Mouse (Mus musculus): ENCODE results near the gene Pigb. TPM values are rescaled to one million over a fixed set of nuclear protein-coding genes. Genes with fewer than 3 reads are reported as not detected.

Gene Pigb
- polyA plus RNA-seq, 1 experiment, result 8.2 TPM

GRCm38 (mm10) chr9:73068688-73069087, 28.5 kb upstream of the Pigb start:
- no peak for DNase-seq

GRCm38 (mm10) chr9:73068230-73068679, 28.1 kb upstream of the Pigb start:
- DNase-seq, result no peak

More at GRCm38 (mm10) chr9:73068688-73069087, 28.5 kb upstream of the Pigb start:
- 71% methylated on average over 6 of the region's 6 CpGs for WGBS
- no peaks in the 10 kb centered on the region for H3K27me3 ChIP-seq (ENCODE audit: control insufficient read depth, insufficient read depth, low read length)
- TF ChIP-seq POLR2A (IDR thresholded peaks at IDR 0.05; ENCODE audit: control insufficient read depth, extremely low read depth, insufficient read depth, low read length, poor library complexity) (no peak), CTCF (IDR thresholded peaks at IDR 0.05; ENCODE audit: borderline replicate concordance, control insufficient read depth, extremely low read depth, insufficient read depth, low read length, poor library complexity) (no peak)
- H3K27ac ChIP-seq (ENCODE audit: control insufficient read depth, insufficient read depth, low read length), result no peak overlapping the region
- peaks cover 26% of the 10 kb centered on the region for H3K4me1 ChIP-seq (replicated peaks; ENCODE audit: control insufficient read depth, insufficient read depth, low read length)
- H3K36me3 ChIP-seq (ENCODE audit: control insufficient read depth, insufficient read depth, low read length), result no peaks in the 10 kb centered on the region
- no peak overlapping the region for H3K4me3 ChIP-seq (ENCODE audit: control insufficient read depth, insufficient read depth, low read length)

GRCm38 (mm10) chr9:73067086-73067485, 26.9 kb upstream of the Pigb start:
- TF ChIP-seq CTCF (IDR thresholded peaks at IDR 0.05; ENCODE audit: borderline replicate concordance, control insufficient read depth, extremely low read depth, insufficient read depth, low read length, poor library complexity), result no peak
- TF ChIP-seq POLR2A (IDR thresholded peaks at IDR 0.05; ENCODE audit: control insufficient read depth, extremely low read depth, insufficient read depth, low read length, poor library complexity), result no peak
- Histone ChIP-seq H3K27ac (ENCODE audit: control insufficient read depth, insufficient read depth, low read length) (no peak overlapping the region), H3K27me3 (ENCODE audit: control insufficient read depth, insufficient read depth, low read length) (no peaks in the 10 kb centered on the region), H3K36me3 (ENCODE audit: control insufficient read depth, insufficient read depth, low read length) (no peaks in the 10 kb centered on the region), H3K4me3 (ENCODE audit: control insufficient read depth, insufficient read depth, low read length) (no peak overlapping the region), H3K4me1 (replicated peaks; ENCODE audit: control insufficient read depth, insufficient read depth, low read length) (peaks cover 13% of the 10 kb centered on the region)
- no peak for DNase-seq
- 91% methylated on average over 10 of the region's 10 CpGs for WGBS

More at GRCm38 (mm10) chr9:73068230-73068679, 28.1 kb upstream of the Pigb start:
- no peak for TF ChIP-seq CTCF (IDR thresholded peaks at IDR 0.05; ENCODE audit: borderline replicate concordance, control insufficient read depth, extremely low read depth, insufficient read depth, low read length, poor library complexity)
- no peak for TF ChIP-seq POLR2A (IDR thresholded peaks at IDR 0.05; ENCODE audit: control insufficient read depth, extremely low read depth, insufficient read depth, low read length, poor library complexity)
- H3K27me3 ChIP-seq (ENCODE audit: control insufficient read depth, insufficient read depth, low read length), result no peaks in the 10 kb centered on the region
- 0 out of 2 replicates have a peak overlapping the region, but pooled peaks have one; percentile 40 for H3K27ac ChIP-seq (ENCODE audit: control insufficient read depth, insufficient read depth, low read length)
- H3K4me1 ChIP-seq (replicated peaks; ENCODE audit: control insufficient read depth, insufficient read depth, low read length), result peaks cover 23% of the 10 kb centered on the region
- WGBS, result 51% methylated on average over 6 of the region's 6 CpGs
- no peak overlapping the region for H3K4me3 ChIP-seq (ENCODE audit: control insufficient read depth, insufficient read depth, low read length)
- H3K36me3 ChIP-seq (ENCODE audit: control insufficient read depth, insufficient read depth, low read length), result no peaks in the 10 kb centered on the region

GRCm38 (mm10) chr9:73063621-73064290, 23.6 kb upstream of the Pigb start:
- Histone ChIP-seq H3K36me3 (ENCODE audit: control insufficient read depth, insufficient read depth, low read length) (no peaks in the 10 kb centered on the region), H3K27me3 (ENCODE audit: control insufficient read depth, insufficient read depth, low read length) (no peaks in the 10 kb centered on the region), H3K4me3 (ENCODE audit: control insufficient read depth, insufficient read depth, low read length) (no peak overlapping the region), H3K27ac (ENCODE audit: control insufficient read depth, insufficient read depth, low read length) (no peak overlapping the region), H3K4me1 (replicated peaks; ENCODE audit: control insufficient read depth, insufficient read depth, low read length) (peaks cover 6% of the 10 kb centered on the region)
- DNase-seq, result no peak
- TF ChIP-seq POLR2A (IDR thresholded peaks at IDR 0.05; ENCODE audit: control insufficient read depth, extremely low read depth, insufficient read depth, low read length, poor library complexity) (no peak), CTCF (IDR thresholded peaks at IDR 0.05; ENCODE audit: borderline replicate concordance, control insufficient read depth, extremely low read depth, insufficient read depth, low read length, poor library complexity) (no peak)
- WGBS, result 93% methylated on average over 15 of the region's 15 CpGs

- H3K27ac ChIP-seq (ENCODE audit: control insufficient read depth, insufficient read depth, low read length), result no peak overlapping the region
- 98% methylated on average over 4 of the region's 4 CpGs for WGBS
- no peaks in the 10 kb centered on the region for H3K27me3 ChIP-seq (ENCODE audit: control insufficient read depth, insufficient read depth, low read length)
- H3K4me3 ChIP-seq (ENCODE audit: control insufficient read depth, insufficient read depth, low read length), result no peak overlapping the region
- H3K4me1 ChIP-seq (replicated peaks; ENCODE audit: control insufficient read depth, insufficient read depth, low read length), result peaks cover 16% of the 10 kb centered on the region
- no peak for DNase-seq
- H3K36me3 ChIP-seq (ENCODE audit: control insufficient read depth, insufficient read depth, low read length), result no peaks in the 10 kb centered on the region
- TF ChIP-seq POLR2A (IDR thresholded peaks at IDR 0.05; ENCODE audit: control insufficient read depth, extremely low read depth, insufficient read depth, low read length, poor library complexity) (no peak), CTCF (IDR thresholded peaks at IDR 0.05; ENCODE audit: borderline replicate concordance, control insufficient read depth, extremely low read depth, insufficient read depth, low read length, poor library complexity) (no peak)
These were observed 19.0 kb upstream of the Pigb start for GRCm38 (mm10) chr9:73059224-73059623.

GRCm38 (mm10) chr9:73055441-73055911, 15.3 kb upstream of the Pigb start:
- 59% methylated on average over 10 of the region's 10 CpGs for WGBS
- no peak for TF ChIP-seq POLR2A (IDR thresholded peaks at IDR 0.05; ENCODE audit: control insufficient read depth, extremely low read depth, insufficient read depth, low read length, poor library complexity)
- TF ChIP-seq CTCF (IDR thresholded peaks at IDR 0.05; ENCODE audit: borderline replicate concordance, control insufficient read depth, extremely low read depth, insufficient read depth, low read length, poor library complexity), result no peak
- H3K36me3 ChIP-seq (ENCODE audit: control insufficient read depth, insufficient read depth, low read length), result no peaks in the 10 kb centered on the region

More at GRCm38 (mm10) chr9:73055441-73055911, 15.3 kb upstream of the Pigb start:
- peak overlapping the region; percentile 53; the same call in 1 of the 2 replicates for H3K27ac ChIP-seq (ENCODE audit: control insufficient read depth, insufficient read depth, low read length)
- H3K27me3 ChIP-seq (ENCODE audit: control insufficient read depth, insufficient read depth, low read length), result no peaks in the 10 kb centered on the region
- no peak overlapping the region for H3K4me3 ChIP-seq (ENCODE audit: control insufficient read depth, insufficient read depth, low read length)
- peaks cover 16% of the 10 kb centered on the region for H3K4me1 ChIP-seq (replicated peaks; ENCODE audit: control insufficient read depth, insufficient read depth, low read length)
- no peak for DNase-seq

Measured in thymus, adult 2 months (tissue).